Mouse (Mus musculus): ENCODE data around the gene Strip2. TPM values are rescaled to one million over a fixed set of nuclear protein-coding genes. Genes with fewer than 3 reads are reported as not detected.

The Strip2 gene
- total RNA-seq, 2 experiments from 2014 or later, result 0.78 to 0.87 TPM

DNA sequence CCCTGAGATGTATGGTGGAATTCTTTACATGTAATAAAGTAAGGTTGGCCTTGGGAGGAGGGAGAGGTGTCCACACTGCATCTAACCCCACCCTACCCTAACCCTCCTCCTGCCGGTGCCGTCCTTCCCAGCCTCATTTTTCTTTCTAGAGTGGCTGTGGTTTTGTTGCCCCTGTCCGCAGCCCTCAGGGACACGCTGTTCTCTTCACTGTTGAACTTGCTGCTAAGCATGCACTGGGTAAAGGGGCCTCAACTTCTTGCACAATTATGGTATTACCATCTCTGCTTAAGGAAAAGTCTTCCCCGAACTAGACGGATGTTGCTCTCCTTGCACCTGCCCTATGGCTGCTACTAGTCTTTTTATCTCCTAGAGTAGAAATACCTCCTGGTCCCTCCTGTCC, 69.2 kb downstream of the Strip2 start:
- intact Hi-C loops (cut with DNase I), result no loop called here
- no peak for TF ChIP-seq CTCF (IDR thresholded peaks at IDR 0.05)
- peak overlapping the region; percentile 70; the same call in 1 of the 2 replicates for H3K4me3 ChIP-seq

DNA sequence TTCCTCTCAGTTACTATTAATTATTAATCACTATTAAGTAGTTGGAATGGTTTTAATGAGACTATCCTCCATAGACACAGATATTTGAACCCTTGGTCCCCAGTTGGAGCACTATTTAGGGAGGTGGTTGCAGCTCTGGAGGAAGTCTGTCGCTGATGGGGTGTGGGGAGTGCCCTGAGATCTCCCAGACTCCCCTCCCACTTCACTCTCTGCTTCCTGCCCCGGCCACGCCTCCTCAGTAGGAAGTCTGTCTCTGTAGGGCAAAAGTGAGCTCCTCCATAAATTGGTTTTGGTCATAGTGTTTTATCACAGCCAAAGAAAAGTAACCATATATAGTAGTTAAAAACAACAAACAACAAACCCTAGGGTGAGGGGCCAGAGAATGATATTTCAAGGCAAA, 70.4 kb downstream of the Strip2 start:
- no peak overlapping the region for H3K4me3 ChIP-seq
- intact Hi-C loops (cut with DNase I), result no loop called here
- H3K27ac ChIP-seq, result no peak overlapping the region
- TF ChIP-seq CTCF (IDR thresholded peaks at IDR 0.05), result no peak
- DNase-seq, result no peak

More for the DNA sequence above, 69.2 kb downstream of the Strip2 start:
- H3K27ac ChIP-seq, result no peak overlapping the region
- DNase-seq, result no peak

DNA sequence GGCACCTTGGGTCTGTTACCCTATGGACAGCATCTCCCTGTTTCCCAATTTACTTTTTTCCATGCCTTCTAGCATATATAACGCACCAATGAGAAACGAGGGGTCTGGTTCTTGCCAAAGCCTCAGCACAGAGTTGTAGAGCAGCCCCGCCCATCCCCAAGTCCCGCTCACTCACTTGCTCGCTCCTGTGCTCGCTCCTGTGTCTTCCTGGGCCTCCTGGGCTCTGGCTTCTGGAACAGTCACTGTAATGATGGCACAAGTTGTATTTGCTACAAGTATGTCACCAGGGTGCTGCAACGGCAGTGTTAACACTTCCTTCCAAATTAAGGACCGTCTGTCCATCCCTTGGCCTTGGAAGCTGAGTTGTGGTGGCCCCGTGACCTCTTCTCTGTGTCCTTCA, 81.3 kb downstream of the Strip2 start:
- H3K27ac ChIP-seq, result no peak overlapping the region
- H3K4me3 ChIP-seq, result peak overlapping the region; percentile 51
- intact Hi-C loops (cut with DNase I), result loop anchor here (10.0 kb wide), 1 partner anchor 87 kb away; no protein-coding TSS in a partner anchor
- TF ChIP-seq CTCF (IDR thresholded peaks at IDR 0.05), result peak; percentile 42
- peak; percentile 30 for DNase-seq

DNA sequence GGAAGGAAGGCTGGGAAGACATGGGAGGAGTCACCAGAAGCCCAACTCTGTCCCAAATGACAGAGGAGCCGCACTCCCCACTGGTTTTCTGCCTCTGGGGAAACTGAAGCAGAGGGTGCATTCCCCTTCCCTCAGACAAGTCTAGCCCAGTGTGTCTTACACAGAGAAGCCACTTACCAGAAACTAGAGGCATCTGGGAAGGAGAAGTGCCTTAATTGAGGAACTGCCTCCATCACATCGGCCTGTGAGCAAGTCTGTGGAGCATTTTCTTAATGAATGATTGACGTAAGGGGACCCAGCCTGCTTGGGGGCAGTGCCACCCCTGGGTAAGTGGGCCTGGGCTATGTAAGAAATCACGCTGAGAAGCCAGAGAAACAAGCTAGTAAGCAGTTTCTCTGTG, 82.0 kb downstream of the Strip2 start:
- H3K27ac ChIP-seq, result no peak overlapping the region
- intact Hi-C loops (cut with DNase I), result loop anchor here (10.0 kb wide), 1 partner anchor 86 kb away; no protein-coding TSS in a partner anchor
- TF ChIP-seq CTCF (IDR thresholded peaks at IDR 0.05), result no peak

DNA sequence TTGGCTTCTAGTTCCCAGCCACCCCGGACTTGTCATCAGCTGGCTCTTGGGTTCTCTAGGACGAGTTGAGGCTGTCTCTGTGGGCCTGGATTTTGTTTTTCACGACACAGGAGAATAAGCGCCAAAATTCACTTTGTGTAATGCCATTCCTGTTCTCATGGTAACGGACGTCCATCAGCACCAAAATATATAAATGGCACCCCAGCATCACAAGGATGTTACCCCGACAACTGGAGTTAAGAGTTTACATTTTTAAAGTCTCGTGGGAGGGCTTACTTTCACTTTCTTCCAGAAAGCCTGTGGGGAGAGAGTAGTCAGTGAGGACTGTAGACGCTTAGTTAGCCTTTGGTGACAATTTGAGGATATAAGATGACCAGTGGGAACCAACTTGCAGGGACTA, 85.8 kb downstream of the Strip2 start:
- Histone ChIP-seq H3K27ac (no peak overlapping the region), H3K4me3 (no peak overlapping the region)
- no peak for TF ChIP-seq CTCF (IDR thresholded peaks at IDR 0.05)
- intact Hi-C loops (cut with DNase I), result no loop called here
- no peak for DNase-seq

More for the DNA sequence above, 82.0 kb downstream of the Strip2 start:
- no peak for DNase-seq
- H3K4me3 ChIP-seq, result no peak overlapping the region

DNA sequence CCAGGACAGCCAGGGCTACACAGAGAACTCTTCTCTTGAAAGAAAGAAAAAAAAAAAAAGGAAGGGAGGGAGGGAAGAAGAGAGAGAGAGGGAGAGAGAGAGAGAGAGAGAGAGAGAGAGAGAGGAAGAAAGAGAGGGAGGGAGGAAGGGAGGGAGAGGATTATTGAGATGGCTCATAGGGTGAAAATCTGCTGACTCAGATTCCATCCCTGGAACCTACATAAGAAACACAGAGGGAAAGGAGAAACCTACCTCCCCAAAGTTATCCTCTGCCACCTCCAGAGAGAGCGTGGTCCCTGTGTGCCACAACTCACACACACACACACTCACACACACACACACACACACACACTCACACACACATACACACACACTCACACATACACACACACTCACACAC, 89.0 kb downstream of the Strip2 start:
- no peak overlapping the region for H3K27ac ChIP-seq
- H3K4me3 ChIP-seq, result no peak overlapping the region
- intact Hi-C loops (cut with DNase I), result no loop called here
- TF ChIP-seq CTCF (IDR thresholded peaks at IDR 0.05), result no peak
- no peak for DNase-seq

DNA sequence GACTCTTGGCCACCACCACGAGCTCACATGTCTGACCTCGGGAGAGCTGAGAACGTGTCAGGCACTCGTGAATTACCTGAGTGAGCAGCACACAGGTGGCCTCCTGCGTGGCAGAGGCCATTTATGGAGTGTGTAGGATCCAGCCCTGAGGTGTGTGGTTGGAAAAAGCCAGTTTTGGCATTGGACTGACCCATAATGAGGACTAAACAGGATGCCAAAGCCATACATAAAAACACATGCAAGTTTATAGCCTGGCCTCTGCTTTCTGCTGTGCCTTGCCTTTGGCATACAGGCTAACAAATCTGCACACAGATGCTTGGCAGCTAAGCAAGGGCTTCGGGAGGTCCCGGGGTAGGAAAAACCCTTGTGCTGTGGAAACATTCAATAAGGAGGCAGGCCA, 92.4 kb downstream of the Strip2 start:
- H3K4me3 ChIP-seq, result no peak overlapping the region
- no peak for DNase-seq
- H3K27ac ChIP-seq, result no peak overlapping the region
- no peak for TF ChIP-seq CTCF (IDR thresholded peaks at IDR 0.05)
- intact Hi-C loops (cut with DNase I), result no loop called here

Small RNAs within 50 kb of the gene (microRNA-seq; reads per million reads assigned to microRNA genes)
- not detected for gene Gm23049

Other genes starting within 250 kb of the Strip2 start
- 1 to 10 TPM; 1.9 to 2.8 TPM for gene Tspan33, start 222.8 kb upstream of the Strip2 start, total RNA-seq (2021)
- 1 to 10 TPM; 2.8 to 5.0 TPM for gene Smo, start 181.5 kb upstream of the Strip2 start, total RNA-seq (2021)
- 10 to 100 TPM; 14.7 to 20.3 TPM for gene Ahcyl2, start 149.0 kb upstream of the Strip2 start, total RNA-seq (2021)
- gene Nrf1, start 131.0 kb downstream of the Strip2 start, total RNA-seq (2021), result 10 to 100 TPM; 10.8 to 13.0 TPM